Mouse (Mus musculus): Measurements from ENCODE around the gene Zfp503. TPM values are rescaled to one million over a fixed set of nuclear protein-coding genes. Genes with fewer than 3 reads are reported as not detected.

Zfp503 gene
- polyA plus RNA-seq, 1 experiment, result 1.3 TPM

GRCm38 (mm10) chr14:21952541-21952940 is 36.9 kb downstream of the Zfp503 start:
- no peaks in the 10 kb centered on the region for H3K36me3 ChIP-seq (replicated peaks; ENCODE audit: low read length)
- no peak overlapping the region for H3K4me3 ChIP-seq (replicated peaks)
- peaks cover 6% of the 10 kb centered on the region for H3K27me3 ChIP-seq (replicated peaks)
- peaks cover 24% of the 10 kb centered on the region for H3K9me3 ChIP-seq
- TF ChIP-seq GATA1 (IDR thresholded peaks at IDR 0.05; ENCODE audit: borderline replicate concordance, low read length) (no peak), FLI1 (IDR thresholded peaks at IDR 0.05; ENCODE audit: low read length) (no peak)
- no peaks in the 10 kb centered on the region for H3K4me1 ChIP-seq

GRCm38 (mm10) chr14:21951896-21952523 is 37.4 kb downstream of the Zfp503 start:
- peaks cover 6% of the 10 kb centered on the region for H3K27me3 ChIP-seq (replicated peaks)
- no peaks in the 10 kb centered on the region for H3K4me1 ChIP-seq
- TF ChIP-seq GATA1 (IDR thresholded peaks at IDR 0.05; ENCODE audit: borderline replicate concordance, low read length) (no peak), FLI1 (IDR thresholded peaks at IDR 0.05; ENCODE audit: low read length) (no peak)
- H3K9me3 ChIP-seq, result peaks cover 24% of the 10 kb centered on the region
- no peaks in the 10 kb centered on the region for H3K36me3 ChIP-seq (replicated peaks; ENCODE audit: low read length)
- H3K4me3 ChIP-seq (replicated peaks), result no peak overlapping the region

- H3K27me3 ChIP-seq (replicated peaks), result peaks cover 5% of the 10 kb centered on the region
- TF ChIP-seq FLI1 (IDR thresholded peaks at IDR 0.05; ENCODE audit: low read length) (no peak), GATA1 (IDR thresholded peaks at IDR 0.05; ENCODE audit: borderline replicate concordance, low read length) (no peak)
- peaks cover 17% of the 10 kb centered on the region for H3K9me3 ChIP-seq
- H3K4me1 ChIP-seq, result no peaks in the 10 kb centered on the region
- H3K4me3 ChIP-seq (replicated peaks), result no peak overlapping the region
- H3K36me3 ChIP-seq (replicated peaks; ENCODE audit: low read length), result no peaks in the 10 kb centered on the region
Observed at GRCm38 (mm10) chr14:21944946-21945345, 44.5 kb downstream of the Zfp503 start.

GRCm38 (mm10) chr14:21941581-21941980 is 47.8 kb downstream of the Zfp503 start:
- peaks cover 11% of the 10 kb centered on the region for H3K27me3 ChIP-seq (replicated peaks)
- H3K9me3 ChIP-seq, result peaks cover 17% of the 10 kb centered on the region
- TF ChIP-seq FLI1 (IDR thresholded peaks at IDR 0.05; ENCODE audit: low read length), result no peak
- no peak for TF ChIP-seq GATA1 (IDR thresholded peaks at IDR 0.05; ENCODE audit: borderline replicate concordance, low read length)
- no peaks in the 10 kb centered on the region for H3K36me3 ChIP-seq (replicated peaks; ENCODE audit: low read length)
- no peak overlapping the region for H3K4me3 ChIP-seq (replicated peaks)
- no peaks in the 10 kb centered on the region for H3K4me1 ChIP-seq

GRCm38 (mm10) chr14:21937116-21937515 is 52.3 kb downstream of the Zfp503 start:
- no peaks in the 10 kb centered on the region for H3K4me1 ChIP-seq
- H3K36me3 ChIP-seq (replicated peaks; ENCODE audit: low read length), result no peaks in the 10 kb centered on the region
- no peaks in the 10 kb centered on the region for H3K9me3 ChIP-seq
- no peak for TF ChIP-seq GATA1 (IDR thresholded peaks at IDR 0.05; ENCODE audit: borderline replicate concordance, low read length)
- no peak for TF ChIP-seq FLI1 (IDR thresholded peaks at IDR 0.05; ENCODE audit: low read length)
- H3K4me3 ChIP-seq (replicated peaks), result no peak overlapping the region
- H3K27me3 ChIP-seq (replicated peaks), result peaks cover 13% of the 10 kb centered on the region

GRCm38 (mm10) chr14:21936102-21936630 is 53.2 kb downstream of the Zfp503 start:
- Histone ChIP-seq H3K4me1 (no peaks in the 10 kb centered on the region), H3K9me3 (no peaks in the 10 kb centered on the region), H3K4me3 (replicated peaks) (no peak overlapping the region), H3K27me3 (replicated peaks) (peaks cover 11% of the 10 kb centered on the region), H3K36me3 (replicated peaks; ENCODE audit: low read length) (no peaks in the 10 kb centered on the region)
- TF ChIP-seq GATA1 (IDR thresholded peaks at IDR 0.05; ENCODE audit: borderline replicate concordance, low read length) (no peak), FLI1 (IDR thresholded peaks at IDR 0.05; ENCODE audit: low read length) (no peak)

Other genes starting within 250 kb of the Zfp503 start
- gene Samd8, start 239.1 kb downstream of the Zfp503 start, polyA plus RNA-seq (2012; ENCODE audit: insufficient read depth, low replicate concordance), result 1.7 and 4.1 TPM in 2 replicates
- 0.25 TPM in 1 of 2 replicates, not detected in the other for gene Dusp13, start 238.4 kb downstream of the Zfp503 start, polyA plus RNA-seq (2012; ENCODE audit: insufficient read depth, low replicate concordance)
- gene Vdac2, start 164.4 kb downstream of the Zfp503 start, polyA plus RNA-seq (2012; ENCODE audit: insufficient read depth, low replicate concordance), result 103 and 334 TPM in 2 replicates
- 37.7 and 44.1 TPM in 2 replicates for gene Comtd1, start 140.6 kb downstream of the Zfp503 start, polyA plus RNA-seq (2012; ENCODE audit: insufficient read depth, low replicate concordance)
- 7.1 and 12.7 TPM in 2 replicates for gene Lrmda, start 30.1 kb upstream of the Zfp503 start, polyA plus RNA-seq (2012; ENCODE audit: insufficient read depth, low replicate concordance)

All from megakaryocyte, embryonic 14.5 days (primary cell).